Mouse (Mus musculus) urinary bladder, postnatal 25 days (tissue): Measurements from ENCODE around the gene Ap3b1.

Source experiments
- DNase-seq: peaks from one replicate; pipeline ENCODE4 v3.0.0; 2022; ENCODE audit warnings: low spot score

The Ap3b1 gene

DNA sequence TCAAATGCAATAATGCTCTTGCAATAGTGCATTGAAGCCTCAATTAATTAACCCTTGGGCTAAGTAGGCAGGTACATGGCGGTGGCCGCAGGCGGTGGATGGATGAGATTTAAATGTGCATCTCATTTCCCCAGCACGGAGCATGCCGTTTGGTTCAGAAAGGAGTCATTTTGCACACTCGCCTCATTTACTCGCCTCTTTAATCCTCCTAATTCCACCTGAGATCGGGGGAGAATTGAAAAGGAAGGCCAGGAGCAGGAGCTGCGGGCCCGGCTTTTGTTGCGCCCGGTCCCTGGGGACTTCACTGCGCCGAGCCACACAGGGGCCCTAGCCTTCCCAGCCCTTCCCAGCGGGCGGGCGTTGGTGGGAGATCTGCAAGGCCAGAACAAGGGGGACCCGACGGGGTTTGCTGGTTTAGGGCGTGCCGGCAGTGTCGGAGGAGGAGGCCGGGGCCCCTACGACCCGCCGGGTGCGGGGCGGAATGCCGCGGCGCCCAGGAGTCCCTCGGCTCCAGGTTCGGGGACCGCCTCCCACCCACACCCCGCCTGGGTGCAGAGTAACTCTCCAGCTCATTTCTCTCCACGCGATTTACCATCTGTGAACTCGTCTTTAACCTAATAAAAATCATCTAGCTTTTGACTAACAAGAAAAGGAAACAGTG is 237.1 kb downstream of the Ap3b1 start:
- DNase-seq, result no peak

DNA sequence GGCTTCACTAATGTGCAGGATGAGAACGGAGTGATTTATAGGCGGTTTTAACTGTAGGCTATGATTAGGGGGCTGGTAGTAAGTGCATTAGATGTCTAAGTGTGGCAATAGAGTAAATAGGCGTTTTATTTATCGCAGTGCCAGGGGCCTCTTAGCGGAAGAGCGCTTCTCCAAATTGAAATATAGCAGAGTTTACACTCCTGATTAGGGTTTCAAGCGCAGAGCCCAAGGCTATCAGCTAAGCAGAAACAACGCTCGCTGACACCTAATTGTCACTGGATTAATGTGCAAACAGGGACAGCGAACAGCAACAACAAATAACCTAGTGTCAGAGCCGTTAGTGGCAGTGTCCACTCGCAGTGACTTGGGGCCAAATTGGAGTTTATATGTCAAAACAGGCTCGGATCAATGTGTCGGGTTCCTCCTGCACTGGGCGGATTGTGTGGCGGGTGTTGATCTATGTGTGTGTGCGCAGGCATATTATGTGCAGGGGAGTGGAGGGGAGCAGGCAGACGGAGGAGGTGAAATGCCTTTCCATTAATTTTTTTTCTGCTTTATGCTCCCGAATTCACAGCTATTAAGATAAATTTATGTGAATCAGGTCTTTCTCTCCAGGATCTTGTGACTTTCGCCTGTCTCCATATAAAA is 237.8 kb downstream of the Ap3b1 start:
- no peak for DNase-seq

DNA sequence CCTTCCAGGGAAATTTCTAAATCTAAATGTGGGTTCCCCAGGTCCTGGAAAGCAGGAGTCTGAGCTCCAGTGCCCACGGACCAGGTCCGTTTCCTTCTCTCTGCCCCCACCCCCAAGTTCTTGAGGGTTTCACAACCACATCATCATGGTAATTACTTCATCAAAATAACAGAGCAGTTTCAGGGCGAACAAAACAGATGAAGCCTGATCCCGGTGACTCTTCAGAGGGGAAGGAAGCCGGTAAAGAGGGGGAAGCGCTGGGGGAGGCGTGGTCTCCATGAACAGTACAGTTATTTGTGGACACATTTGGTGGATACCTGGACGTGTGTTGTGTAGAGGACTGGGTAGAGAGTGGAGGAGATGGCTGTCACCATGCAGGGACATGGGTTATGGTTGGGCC is 241.0 kb downstream of the Ap3b1 start:
- no peak for DNase-seq

DNA sequence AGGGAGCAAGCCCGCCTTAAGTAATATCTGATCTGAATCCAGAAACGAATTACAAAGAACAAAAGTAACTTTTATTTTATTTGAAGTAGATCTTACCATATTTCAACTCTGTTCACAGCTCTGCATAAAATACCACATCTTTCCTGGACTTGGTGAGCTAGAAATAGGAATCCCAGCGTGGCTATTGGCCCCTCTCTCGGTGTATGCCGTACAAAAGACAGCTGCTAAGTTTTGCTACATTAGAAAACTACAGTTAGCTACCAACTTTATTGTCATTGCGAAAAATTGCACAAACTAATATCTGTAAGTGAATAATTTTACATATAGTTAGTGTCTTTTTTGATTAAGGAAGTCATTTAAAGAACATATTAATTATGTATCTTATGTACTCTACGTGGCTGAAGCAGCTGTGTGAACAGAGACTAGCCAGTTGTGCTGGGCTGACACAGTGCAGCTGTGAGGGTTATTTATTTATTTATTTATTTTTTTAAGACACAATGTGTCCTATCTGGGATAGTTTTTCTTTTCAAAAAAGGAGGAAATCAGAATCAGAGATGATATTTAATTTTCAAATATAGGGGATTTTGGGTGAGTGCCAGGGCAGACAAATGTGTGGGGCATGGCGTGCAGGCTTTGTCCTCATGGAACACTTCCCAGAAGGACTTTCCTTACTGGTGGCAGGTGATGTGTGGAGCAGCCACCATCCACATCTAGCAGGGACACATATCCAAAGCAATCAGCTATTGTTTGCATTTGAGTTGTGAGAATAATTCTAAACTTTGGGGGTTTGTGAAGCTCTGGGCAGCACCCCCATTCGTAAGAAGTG is 248.5 kb downstream of the Ap3b1 start:
- no peak for DNase-seq

DNA sequence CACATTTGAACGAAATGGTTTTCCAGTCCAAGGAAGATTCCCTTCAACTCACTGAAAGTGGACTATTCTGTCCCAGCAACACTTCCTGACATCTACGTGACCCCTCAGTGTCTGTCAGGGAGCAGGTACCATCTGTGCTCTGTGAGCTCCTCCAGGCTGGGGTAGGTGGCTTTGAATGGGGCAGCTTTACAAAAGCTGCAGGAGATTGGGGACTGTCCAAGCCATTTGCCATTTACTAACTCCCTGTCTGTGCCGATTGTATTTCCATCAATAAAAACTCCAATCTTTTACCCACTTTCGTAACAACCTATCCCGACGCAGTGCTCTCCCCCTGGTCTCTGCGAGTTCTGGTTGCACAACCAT is 249.1 kb downstream of the Ap3b1 start:
- no peak for DNase-seq

DNA sequence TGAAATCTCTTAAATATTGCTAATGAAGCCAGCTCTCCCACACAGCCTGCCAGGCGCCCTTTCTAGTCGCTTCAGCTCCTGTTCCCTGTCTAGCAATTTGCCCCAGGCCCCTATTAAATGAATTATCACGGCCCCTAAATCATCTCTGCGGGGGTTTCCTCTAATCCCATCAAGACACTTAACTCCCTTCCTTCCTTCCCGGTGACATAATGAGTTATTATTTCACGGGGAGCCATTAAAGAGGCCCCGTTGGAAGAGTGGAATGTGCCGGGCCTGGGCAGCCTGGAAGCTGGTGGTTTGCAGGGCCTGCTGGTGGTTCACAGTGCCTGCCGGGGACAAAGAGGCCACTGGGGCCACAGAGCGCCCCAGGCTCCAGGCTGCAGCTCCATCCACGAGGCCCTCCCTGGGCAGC is 249.7 kb downstream of the Ap3b1 start:
- DNase-seq, result no peak

DNA sequence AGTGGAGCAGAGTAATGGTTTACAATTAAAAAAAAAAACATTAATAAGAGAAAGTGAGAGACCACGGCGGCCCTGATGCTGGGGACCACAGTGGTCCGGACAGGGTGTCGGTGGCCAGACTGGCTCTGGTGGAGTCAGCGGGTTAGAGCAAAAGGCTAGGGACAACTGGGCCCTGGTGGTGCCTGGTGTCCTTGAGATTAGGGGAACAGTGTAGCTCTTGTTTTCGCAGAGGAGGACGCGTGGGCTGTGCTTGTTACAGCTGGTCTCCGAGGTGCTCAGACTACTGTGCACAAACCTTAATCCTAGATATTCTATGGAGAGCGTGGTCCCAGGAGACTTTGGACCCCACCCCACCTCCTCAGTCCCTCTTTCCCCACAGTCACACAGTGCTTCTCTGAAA is 250.2 kb downstream of the Ap3b1 start:
- no peak for DNase-seq
